Mouse (Mus musculus): ENCODE measurements around the gene Lgals1.
"Not testable (repeated sequence)": the region's sequence is repeated elsewhere in the genome, so short reads cannot be mapped to it uniquely, and the experiment has no call there.

The Lgals1 gene

DNA sequence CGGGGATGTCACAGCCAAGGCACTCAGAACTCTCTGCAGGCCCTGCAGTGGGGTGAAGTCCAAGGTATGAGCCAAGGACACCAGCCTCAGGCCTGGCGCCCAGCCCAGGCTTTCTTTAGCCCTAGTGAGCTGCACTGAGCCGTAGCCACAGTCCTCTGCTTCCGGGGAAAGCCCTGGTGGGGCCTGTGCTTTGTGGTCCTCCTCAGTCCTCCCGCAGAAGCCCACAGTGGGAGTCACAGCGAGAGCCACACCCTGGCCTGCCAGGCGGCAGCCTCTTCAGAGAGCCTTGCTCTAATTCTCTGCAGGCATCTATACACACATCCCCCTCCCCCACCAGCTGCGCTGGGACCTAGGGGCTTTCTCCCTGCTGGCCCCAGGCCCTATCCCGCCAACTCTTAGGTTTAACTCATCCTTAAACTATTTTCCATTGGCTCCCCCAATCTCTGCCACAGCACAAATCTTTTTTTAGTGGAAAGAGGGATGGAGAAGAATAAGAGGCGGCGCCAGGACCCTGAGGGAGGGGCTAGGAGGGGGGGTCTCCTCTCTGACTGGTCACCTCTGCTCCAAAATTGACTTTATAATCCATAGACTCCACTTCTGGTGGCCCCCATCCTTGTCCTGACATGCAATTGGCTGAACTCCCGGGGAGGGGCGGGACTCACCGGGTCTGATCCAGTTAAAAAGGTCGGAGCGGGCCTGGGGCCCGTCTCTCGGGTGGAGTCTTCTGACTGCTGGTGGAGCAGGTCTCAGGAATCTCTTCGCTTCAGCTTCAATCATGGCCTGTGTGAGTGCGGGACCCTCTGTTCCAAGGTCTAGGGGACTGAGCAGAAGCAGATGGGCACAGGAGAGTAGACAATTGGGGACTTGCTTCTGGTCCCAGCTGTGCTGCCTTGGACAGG lies at the start of gene Lgals1:
TSS of gene Lgals1 (plus strand) at position 705 of the 899 bp plus-strand sequence.
- no peak for DNase-seq (ENCODE audit: low read depth, low spot score)

DNA sequence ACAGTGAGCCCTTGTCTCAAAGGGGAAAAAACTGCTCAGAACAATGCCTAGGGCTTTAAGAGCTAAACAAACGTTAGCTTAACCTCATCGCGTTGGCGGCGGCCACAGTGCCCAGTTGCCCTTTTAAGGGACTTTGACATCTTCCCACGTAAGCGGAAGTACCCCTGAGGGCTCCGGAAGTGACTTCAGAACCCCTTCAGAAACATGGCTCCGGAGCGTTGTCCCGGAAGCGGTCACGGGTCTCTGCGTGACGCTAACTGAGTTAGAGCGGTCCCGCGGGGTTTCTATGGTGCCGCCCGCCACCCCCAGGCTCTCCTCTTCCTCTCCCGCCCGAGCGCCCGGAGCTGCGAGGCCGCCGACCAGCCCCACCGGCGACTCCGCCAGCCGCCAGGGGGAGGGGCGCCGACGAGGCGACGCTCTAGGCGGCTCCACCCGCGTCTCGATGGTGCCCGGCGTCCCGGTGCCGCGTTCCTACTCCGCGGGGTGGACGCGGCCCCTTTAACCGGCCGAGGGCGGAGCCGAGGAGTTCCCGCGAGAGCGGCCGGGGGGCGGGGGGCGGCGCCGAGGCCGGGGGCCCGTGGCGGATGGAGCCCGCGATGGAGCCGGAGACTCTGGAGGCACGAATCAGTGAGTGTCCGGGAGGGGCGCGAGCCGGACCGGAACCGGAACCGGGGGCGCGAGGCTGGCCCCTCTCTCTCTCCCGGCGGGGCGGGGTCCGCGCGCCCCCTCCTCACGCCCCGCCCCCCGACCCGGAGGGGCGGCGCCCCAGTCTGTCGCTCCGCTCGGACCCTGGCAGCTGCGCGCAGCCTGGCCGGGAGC lies 49.3 kb upstream of the Lgals1 start, which contains the start of gene Gga1:
TSS of gene Gga1 (plus strand) at position 200 of the 819 bp plus-strand sequence.
- peak; percentile 81 for DNase-seq (ENCODE audit: low read depth, low spot score)

- no peak for DNase-seq (ENCODE audit: low read depth, low spot score)
Measured at GRCm38 (mm10) chr15:78877810-78878390, 48.6 kb upstream of the Lgals1 start.

- DNase-seq (ENCODE audit: low read depth, low spot score), result not testable (repeated sequence)
Measured at GRCm38 (mm10) chr15:78878792-78879516, 47.6 kb upstream of the Lgals1 start.

- DNase-seq (ENCODE audit: low read depth, low spot score), result no peak
Measured at GRCm38 (mm10) chr15:78880432-78880831, 46.1 kb upstream of the Lgals1 start.

GRCm38 (mm10) chr15:78881828-78882227 lies 44.7 kb upstream of the Lgals1 start:
- DNase-seq (ENCODE audit: low read depth, low spot score), result no peak

- no peak for DNase-seq (ENCODE audit: low read depth, low spot score)
Measured at GRCm38 (mm10) chr15:78889401-78889853, 37.1 kb upstream of the Lgals1 start.

- DNase-seq (ENCODE audit: low read depth, low spot score), result no peak
Measured at GRCm38 (mm10) chr15:78892440-78892839, 34.1 kb upstream of the Lgals1 start.

DNA sequence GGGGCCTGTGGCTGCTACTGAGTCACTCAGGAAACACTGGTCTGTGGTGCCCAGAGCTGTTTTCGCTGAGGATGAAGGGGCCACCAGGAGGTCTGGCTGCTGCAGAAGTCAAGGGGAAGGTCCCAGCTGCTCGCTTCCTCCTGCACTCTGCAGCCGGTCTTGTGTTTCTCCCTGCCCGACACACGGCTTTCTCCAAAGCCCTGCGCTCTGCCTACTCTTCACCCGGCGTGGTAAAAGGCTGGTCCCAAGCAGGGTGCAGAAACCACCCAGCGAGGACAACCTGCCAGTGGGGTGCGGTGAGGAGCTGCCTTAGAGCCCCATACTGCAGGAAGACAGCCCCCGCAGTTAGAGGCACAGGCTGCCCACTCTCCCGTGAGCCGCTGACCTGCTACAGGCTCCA lies 31.8 kb upstream of the Lgals1 start:
- DNase-seq (ENCODE audit: low read depth, low spot score), result no peak

GRCm38 (mm10) chr15:78895741-78896140 lies 30.8 kb upstream of the Lgals1 start:
- DNase-seq (ENCODE audit: low read depth, low spot score), result no peak

DNA sequence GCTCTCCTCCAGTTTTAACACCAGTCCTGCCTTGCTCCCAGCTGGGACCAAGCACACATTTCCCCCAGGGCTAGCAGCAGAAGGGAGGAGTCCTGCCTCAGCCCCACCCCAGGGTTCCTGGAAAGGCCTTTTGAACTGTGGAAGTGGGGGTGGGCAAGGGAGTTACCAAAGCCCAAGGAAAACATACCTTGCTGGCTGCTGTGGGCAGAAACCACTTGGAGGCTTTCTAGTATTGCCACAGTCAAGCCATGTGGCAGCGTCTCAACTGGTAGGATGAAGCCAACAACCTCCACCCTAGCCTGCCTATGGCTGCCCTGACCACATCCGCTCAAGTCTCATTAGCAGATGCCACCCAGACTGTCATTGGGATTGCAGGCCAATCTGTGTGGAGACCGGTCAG lies 30.4 kb upstream of the Lgals1 start:
- DNase-seq (ENCODE audit: low read depth, low spot score), result no peak

DNA sequence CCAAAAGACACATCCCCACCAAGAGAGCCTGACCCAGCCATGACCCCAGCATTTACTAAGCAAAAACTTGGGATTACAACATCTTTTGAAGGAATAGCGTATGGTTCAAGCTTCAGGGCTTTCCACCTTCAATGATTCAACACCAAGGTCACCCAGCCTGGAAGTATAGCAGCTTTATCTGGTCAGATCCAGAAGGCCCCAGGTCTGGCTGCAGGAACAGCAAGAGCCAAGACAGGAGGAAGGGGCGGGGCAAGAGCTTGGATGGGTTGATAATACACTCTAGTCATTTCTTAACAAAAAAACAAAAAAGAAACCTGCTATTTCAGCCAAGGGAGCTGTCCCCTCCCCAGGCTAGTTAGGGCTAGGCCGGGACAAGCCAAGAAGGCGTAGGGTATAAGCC lies 29.0 kb upstream of the Lgals1 start:
- no peak for DNase-seq (ENCODE audit: low read depth, low spot score)

GRCm38 (mm10) chr15:78898507-78899001 lies 28.0 kb upstream of the Lgals1 start:
- DNase-seq (ENCODE audit: low read depth, low spot score), result no peak

DNA sequence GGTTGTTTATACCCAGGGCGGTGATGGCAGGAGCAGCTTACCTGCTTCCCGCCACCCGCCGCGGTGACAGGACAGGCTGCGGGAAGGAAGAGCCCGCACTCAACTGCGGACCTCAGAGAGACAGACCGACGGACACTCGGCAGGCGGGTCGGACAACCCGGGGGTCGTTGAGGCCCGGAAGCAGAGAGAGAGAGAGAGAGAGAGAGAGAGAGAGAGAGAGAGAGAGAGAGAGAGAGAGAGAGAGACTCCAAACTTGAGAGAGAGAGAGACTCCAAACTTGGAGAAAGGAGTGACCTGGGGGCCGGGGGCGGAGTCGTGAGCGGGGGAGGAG lies 27.2 kb upstream of the Lgals1 start, which contains the start of gene Gm49510:
TSS of gene Gm49510 (plus strand) at position 259 of the 331 bp plus-strand sequence.
- no peak for DNase-seq (ENCODE audit: low read depth, low spot score)

DNA sequence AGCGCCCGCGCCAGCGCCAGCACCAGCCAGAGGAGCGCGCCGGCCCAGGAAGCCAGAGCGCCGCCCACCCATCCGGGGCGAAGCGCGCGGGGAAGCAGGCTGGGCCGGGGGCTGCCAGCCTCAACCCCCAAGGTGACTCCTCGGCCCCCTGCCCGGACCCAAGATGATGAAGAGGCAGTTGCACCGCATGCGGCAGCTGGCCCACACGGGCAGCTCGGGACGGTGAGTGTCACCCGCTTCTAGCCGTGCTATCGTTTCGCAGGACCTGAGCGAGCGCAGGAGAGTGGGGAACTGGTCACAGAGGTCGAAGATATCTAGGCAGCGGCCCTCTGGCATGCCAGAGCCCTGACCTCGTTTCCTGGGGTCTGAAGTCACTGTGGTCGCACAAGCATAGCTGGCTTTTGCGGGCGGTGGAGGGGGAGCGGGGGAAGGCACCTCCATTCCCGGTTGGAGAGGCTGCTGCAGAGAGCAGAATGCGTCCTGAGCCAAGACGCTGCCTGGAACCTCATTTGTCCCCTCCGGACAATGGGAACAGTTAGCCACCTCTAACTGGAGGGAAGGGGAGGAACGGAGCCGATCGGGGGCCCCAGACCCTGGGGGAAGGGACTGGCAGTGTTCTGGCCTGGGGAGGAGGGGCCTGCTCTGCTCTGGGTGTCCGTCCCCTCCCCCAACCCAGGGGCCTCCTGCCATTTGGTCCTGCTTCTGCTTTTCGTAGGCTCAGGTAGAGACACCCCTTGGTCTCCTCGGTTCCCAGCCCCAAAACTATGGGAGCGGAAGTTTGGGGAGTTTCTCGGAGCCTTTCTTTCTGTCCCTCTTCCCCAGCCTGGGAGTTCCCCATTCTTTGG lies 26.6 kb upstream of the Lgals1 start, which contains the start of gene Sh3bp1:
TSS of gene Sh3bp1 (plus strand) at position 29 of the 845 bp plus-strand sequence.
- no peak for DNase-seq (ENCODE audit: low read depth, low spot score)

- no peak for DNase-seq (ENCODE audit: low read depth, low spot score)
Measured at GRCm38 (mm10) chr15:78900585-78901421, 25.7 kb upstream of the Lgals1 start.

DNA sequence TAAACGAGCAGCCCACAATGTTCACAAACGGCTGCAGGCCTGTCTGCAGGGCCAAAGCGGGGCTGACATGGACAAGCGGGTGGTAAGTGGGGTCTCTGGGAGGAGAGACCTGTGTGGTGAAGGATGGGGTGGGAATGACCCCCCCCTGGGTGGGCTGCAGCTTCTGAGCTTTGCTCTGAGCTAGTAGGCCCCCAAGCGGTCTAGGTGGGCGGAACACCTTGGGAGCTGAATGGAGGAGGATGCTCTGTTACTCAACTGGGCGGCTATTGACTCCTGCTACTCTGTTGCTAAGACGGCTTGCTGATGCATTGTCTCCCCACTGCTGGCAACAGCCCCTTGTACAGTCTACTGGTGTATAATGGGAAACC lies 25.1 kb upstream of the Lgals1 start:
- no peak for DNase-seq (ENCODE audit: low read depth, low spot score)

GRCm38 (mm10) chr15:78903243-78903642 lies 23.3 kb upstream of the Lgals1 start:
- DNase-seq (ENCODE audit: low read depth, low spot score), result no peak

GRCm38 (mm10) chr15:78908399-78908798 lies 18.1 kb upstream of the Lgals1 start:
- DNase-seq (ENCODE audit: low read depth, low spot score), result no peak
